Comparison of ENCODE assay signal across 30 mouse cellular contexts in genomic region chr2:76686986-76687385, GRCm38 (mm10). TPM values are rescaled to one million over a fixed set of nuclear protein-coding genes. Genes with fewer than 3 reads are reported as not detected.
DNase-seq lines count a peak whose midpoint lies in the region; ATAC-seq and TF ChIP-seq lines count a peak whose summit lies in the region.
"Had no signal": no experiment of that assay in that cellular context is flagged by ENCODE, and none has a peak within 500 bp of the region (broad histone marks: within the 10 kb centered on the region; RNA-seq: fewer than 3 reads in every experiment).

No protein-coding gene starts in this region.

- H3K79me2 ChIP-seq in myocyte (ENCODE audit: control insufficient read depth, insufficient read depth): no peaks in the 10 kb centered on the region

- no peak overlapping the region for H3K27ac ChIP-seq in embryonic facial prominence, embryonic 14.5 days (replicated peaks; ENCODE audit: low read depth, low read length)
- H3K27ac ChIP-seq in embryonic facial prominence, embryonic 10.5 days (replicated peaks): no peak overlapping the region
- no peak overlapping the region for H3K27ac ChIP-seq in limb, embryonic 12.5 days
- H3K27ac ChIP-seq in limb, embryonic 10.5 days: no peak overlapping the region
- H3K27ac ChIP-seq in forebrain, embryonic 10.5 days: no peak overlapping the region
- no peak overlapping the region for H3K27ac ChIP-seq in forebrain, embryonic 15.5 days (replicated peaks)
- H3K27ac ChIP-seq: hindbrain, embryonic 14.5 days; left cerebral cortex, adult 2 months; limb, embryonic 15.5 days; liver, embryonic 13.5 days had no signal

- H3K36me3 ChIP-seq in embryonic facial prominence, embryonic 14.5 days (ENCODE audit: control insufficient read depth, insufficient read depth, low read length): peaks cover 93% of the 10 kb centered on the region
- H3K36me3 ChIP-seq in embryonic facial prominence, embryonic 10.5 days (replicated peaks): peaks cover 91% of the 10 kb centered on the region
- peaks cover 89% of the 10 kb centered on the region for H3K36me3 ChIP-seq in limb, embryonic 12.5 days
- H3K36me3 ChIP-seq in limb, embryonic 10.5 days: peaks cover 92% of the 10 kb centered on the region
- peaks cover 23% of the 10 kb centered on the region for H3K36me3 ChIP-seq in myocyte (ENCODE audit: control insufficient read depth, insufficient read depth)
- H3K36me3 ChIP-seq in forebrain, embryonic 10.5 days (replicated peaks): peaks cover 93% of the 10 kb centered on the region
- H3K36me3 ChIP-seq in forebrain, embryonic 15.5 days: peaks cover 78% of the 10 kb centered on the region

- H3ac ChIP-seq in myocyte (ENCODE audit: control insufficient read depth, insufficient read length): no peak overlapping the region

- H3K9ac ChIP-seq in embryonic facial prominence, embryonic 14.5 days (ENCODE audit: low read depth, low read length): no peak overlapping the region
- no peak overlapping the region for H3K9ac ChIP-seq in limb, embryonic 12.5 days (replicated peaks)
- H3K9ac ChIP-seq in forebrain, embryonic 15.5 days (replicated peaks): no peak overlapping the region
- H3K9ac ChIP-seq: heart, embryonic 12.5 days; hindbrain, embryonic 14.5 days; limb, embryonic 15.5 days; liver, embryonic 13.5 days had no signal

- H3K4me2 ChIP-seq in embryonic facial prominence, embryonic 14.5 days (ENCODE audit: low read depth, low read length): no peak overlapping the region
- no peak overlapping the region for H3K4me2 ChIP-seq in limb, embryonic 12.5 days
- no peak overlapping the region for H3K4me2 ChIP-seq in myocyte (ENCODE audit: low read depth)
- H3K4me2 ChIP-seq in forebrain, embryonic 15.5 days (replicated peaks): no peak overlapping the region
- H3K4me2 ChIP-seq: heart, embryonic 12.5 days; hindbrain, embryonic 14.5 days; limb, embryonic 15.5 days; liver, embryonic 13.5 days had no signal

- 91% methylated on average over 3 of the region's 3 CpGs for WGBS in embryonic facial prominence, embryonic 14.5 days
- WGBS in embryonic facial prominence, embryonic 10.5 days: 93% methylated on average over 3 of the region's 3 CpGs
- WGBS in limb, embryonic 12.5 days: 92% methylated on average over 3 of the region's 3 CpGs
- 96% methylated on average over 3 of the region's 3 CpGs for WGBS in limb, embryonic 10.5 days
- 96% methylated on average over 3 of the region's 3 CpGs for WGBS in forebrain, embryonic 10.5 days
- WGBS in forebrain, embryonic 15.5 days: 96% methylated on average over 3 of the region's 3 CpGs

- H3K27me3 ChIP-seq in embryonic facial prominence, embryonic 14.5 days (replicated peaks; ENCODE audit: control insufficient read depth, insufficient read depth, low read length): no peaks in the 10 kb centered on the region
- no peaks in the 10 kb centered on the region for H3K27me3 ChIP-seq in embryonic facial prominence, embryonic 10.5 days (replicated peaks; ENCODE audit: low read depth, poor library complexity, severe bottlenecking)
- no peaks in the 10 kb centered on the region for H3K27me3 ChIP-seq in limb, embryonic 12.5 days
- no peaks in the 10 kb centered on the region for H3K27me3 ChIP-seq in limb, embryonic 10.5 days (ENCODE audit: low read depth, poor library complexity, severe bottlenecking)
- no peaks in the 10 kb centered on the region for H3K27me3 ChIP-seq in myocyte (ENCODE audit: control insufficient read depth, insufficient read depth, insufficient read length)
- H3K27me3 ChIP-seq in forebrain, embryonic 10.5 days (ENCODE audit: poor library complexity, severe bottlenecking): no peaks in the 10 kb centered on the region
- no peaks in the 10 kb centered on the region for H3K27me3 ChIP-seq in forebrain, embryonic 15.5 days
- H3K27me3 ChIP-seq: heart, embryonic 12.5 days; limb, embryonic 15.5 days; liver, embryonic 13.5 days had no signal

- ATAC-seq in embryonic facial prominence, embryonic 14.5 days (ENCODE audit: low read depth): peak; percentile 65; the same call in 1 of the 2 replicates
- ATAC-seq in limb, embryonic 12.5 days (ENCODE audit: insufficient number of reproducible peaks, insufficient read depth, low FRiP score, low TSS enrichment, low read depth): peak; percentile 68; the same call in 1 of the 2 replicates
- no peak for ATAC-seq in forebrain, embryonic 15.5 days (replicated peaks)
- ATAC-seq: forebrain, embryonic 14.5 days; intestine, postnatal 0 days; lung, postnatal 0 days had no signal

- H3K4me3 ChIP-seq in embryonic facial prominence, embryonic 14.5 days (ENCODE audit: low read depth, low read length): no peak overlapping the region
- no peak overlapping the region for H3K4me3 ChIP-seq in embryonic facial prominence, embryonic 10.5 days
- H3K4me3 ChIP-seq in limb, embryonic 12.5 days (replicated peaks): no peak overlapping the region
- no peak overlapping the region for H3K4me3 ChIP-seq in limb, embryonic 10.5 days
- no peak overlapping the region for H3K4me3 ChIP-seq in myocyte
- H3K4me3 ChIP-seq in forebrain, embryonic 10.5 days: no peak overlapping the region
- H3K4me3 ChIP-seq in forebrain, embryonic 15.5 days: no peak overlapping the region
- H3K4me3 ChIP-seq: heart, embryonic 12.5 days; left cerebral cortex, adult 2 months; limb, embryonic 15.5 days; liver, embryonic 13.5 days had no signal

- TF ChIP-seq POLR2A in myocyte (IDR thresholded peaks at IDR 0.05; ENCODE audit: insufficient read length, low read depth): no peak

- no peaks in the 10 kb centered on the region for H3K4me1 ChIP-seq in embryonic facial prominence, embryonic 14.5 days (ENCODE audit: control insufficient read depth, insufficient read depth, low read length)
- H3K4me1 ChIP-seq in embryonic facial prominence, embryonic 10.5 days: peaks cover 4% of the 10 kb centered on the region; the same call in 1 of the 2 replicates
- H3K4me1 ChIP-seq in limb, embryonic 12.5 days (replicated peaks): no peaks in the 10 kb centered on the region
- no peaks in the 10 kb centered on the region for H3K4me1 ChIP-seq in limb, embryonic 10.5 days
- H3K4me1 ChIP-seq in forebrain, embryonic 10.5 days: no peaks in the 10 kb centered on the region
- no peaks in the 10 kb centered on the region for H3K4me1 ChIP-seq in forebrain, embryonic 15.5 days
- H3K4me1 ChIP-seq: limb, embryonic 15.5 days had no signal

- DNase-seq in embryonic facial prominence, embryonic 14.5 days (ENCODE audit: low spot score): peak; percentile 32
- DNase-seq in embryonic facial prominence, embryonic 10.5 days (ENCODE audit: low spot score): no peak
- DNase-seq in limb, embryonic 10.5 days (ENCODE audit: low spot score): no peak
- no peak for DNase-seq in forebrain, embryonic 10.5 days (ENCODE audit: extremely low spot score, low spot score)
- no peak for DNase-seq in left cerebral cortex, adult 18-20 months (ENCODE audit: low spot score in 2 of 2)
- DNase-seq: adrenal gland, postnatal 14 days; cerebellum, adult 18-20 months; cerebellum, postnatal 14 days; gastrocnemius, postnatal 10 days; kidney, postnatal 25 days; liver, embryonic 13.5 days; lung, adult 18-20 months; lung, postnatal 4 days; midbrain, embryonic 14.5 days; right cerebral cortex, postnatal 4 days; thymus, postnatal 25 days had no signal

- H3K9me3 ChIP-seq in embryonic facial prominence, embryonic 14.5 days (ENCODE audit: control insufficient read depth, low read length): no peaks in the 10 kb centered on the region
- no peaks in the 10 kb centered on the region for H3K9me3 ChIP-seq in embryonic facial prominence, embryonic 10.5 days
- no peaks in the 10 kb centered on the region for H3K9me3 ChIP-seq in limb, embryonic 12.5 days
- no peaks in the 10 kb centered on the region for H3K9me3 ChIP-seq in limb, embryonic 10.5 days (replicated peaks)
- H3K9me3 ChIP-seq in forebrain, embryonic 10.5 days: no peaks in the 10 kb centered on the region
- H3K9me3 ChIP-seq in forebrain, embryonic 15.5 days: no peaks in the 10 kb centered on the region
- H3K9me3 ChIP-seq: heart, embryonic 12.5 days; limb, embryonic 15.5 days; liver, embryonic 13.5 days had no signal

RNA-seq across cellular contexts. Expression of gene Plekha3, which starts 11.9 kb away (rescaled TPM):
- 11.9 and 13.3 TPM in 2 replicates for polyA plus RNA-seq in embryonic facial prominence, embryonic 14.5 days (2014; fragmentation: Nextera tagmentation; extraction: Ambion mirVana)
- 12.0 TPM in 2 replicates for polyA plus RNA-seq in embryonic facial prominence, embryonic 10.5 days (2016; fragmentation: Nextera tagmentation; extraction: Ambion mirVana)
- polyA plus RNA-seq in limb, embryonic 12.5 days (2016; fragmentation: Nextera tagmentation; extraction: Ambion mirVana): 14.3 and 14.7 TPM in 2 replicates
- polyA plus RNA-seq in limb, embryonic 10.5 days (2016; fragmentation: Nextera tagmentation; extraction: Ambion mirVana): 12.4 and 12.6 TPM in 2 replicates
- 13.1 TPM for polyA plus RNA-seq in myocyte (2012; fragmentation: generic; extraction: Trizol)
- polyA plus RNA-seq in forebrain, embryonic 10.5 days (2016; fragmentation: Nextera tagmentation; extraction: Ambion mirVana): 5.6 and 6.2 TPM in 2 replicates
- 10 to 100 TPM; 39.9 to 43.4 TPM for total RNA-seq in left cerebral cortex, adult 18-20 months (2021)
- 12.7 and 13.6 TPM in 2 replicates for polyA plus RNA-seq in forebrain, embryonic 15.5 days (2015; fragmentation: Nextera tagmentation; extraction: Ambion mirVana)

RNA-seq across cellular contexts. Expression of gene Fkbp7, which starts 14.1 kb away (rescaled TPM):
- polyA plus RNA-seq in embryonic facial prominence, embryonic 14.5 days (2014; fragmentation: Nextera tagmentation; extraction: Ambion mirVana): 128 and 157 TPM in 2 replicates
- 18.9 and 24.6 TPM in 2 replicates for polyA plus RNA-seq in embryonic facial prominence, embryonic 10.5 days (2016; fragmentation: Nextera tagmentation; extraction: Ambion mirVana)
- polyA plus RNA-seq in limb, embryonic 12.5 days (2016; fragmentation: Nextera tagmentation; extraction: Ambion mirVana): 59.5 and 66.4 TPM in 2 replicates
- polyA plus RNA-seq in limb, embryonic 10.5 days (2016; fragmentation: Nextera tagmentation; extraction: Ambion mirVana): 22.0 and 31.4 TPM in 2 replicates
- polyA plus RNA-seq in myocyte (2012; fragmentation: generic; extraction: Trizol): 34.8 TPM
- polyA plus RNA-seq in forebrain, embryonic 10.5 days (2016; fragmentation: Nextera tagmentation; extraction: Ambion mirVana): 11.9 and 12.2 TPM in 2 replicates
- total RNA-seq in left cerebral cortex, adult 18-20 months (2021): 1 to 10 TPM; 5.0 to 5.8 TPM
- polyA plus RNA-seq in forebrain, embryonic 15.5 days (2015; fragmentation: Nextera tagmentation; extraction: Ambion mirVana): 11.8 and 12.0 TPM in 2 replicates

RNA-seq across cellular contexts. Expression of gene Pjvk, which starts 38.7 kb away (rescaled TPM):
- 0.56 TPM in 1 of 2 replicates, not detected in the other for polyA plus RNA-seq in embryonic facial prominence, embryonic 14.5 days (2014; fragmentation: Nextera tagmentation; extraction: Ambion mirVana)
- polyA plus RNA-seq in embryonic facial prominence, embryonic 10.5 days (2016; fragmentation: Nextera tagmentation; extraction: Ambion mirVana): 0.36 and 0.56 TPM in 2 replicates
- 0.61 and 0.90 TPM in 2 replicates for polyA plus RNA-seq in limb, embryonic 12.5 days (2016; fragmentation: Nextera tagmentation; extraction: Ambion mirVana)
- 0.65 and 1.0 TPM in 2 replicates for polyA plus RNA-seq in limb, embryonic 10.5 days (2016; fragmentation: Nextera tagmentation; extraction: Ambion mirVana)
- 0.04 TPM for polyA plus RNA-seq in myocyte (2012; fragmentation: generic; extraction: Trizol)
- 0.68 and 0.76 TPM in 2 replicates for polyA plus RNA-seq in forebrain, embryonic 10.5 days (2016; fragmentation: Nextera tagmentation; extraction: Ambion mirVana)
- not detected for total RNA-seq in left cerebral cortex, adult 18-20 months (2021)
- 0.51 and 0.91 TPM in 2 replicates for polyA plus RNA-seq in forebrain, embryonic 15.5 days (2015; fragmentation: Nextera tagmentation; extraction: Ambion mirVana)
- total RNA-seq: adrenal gland, postnatal 14 days; gastrocnemius, postnatal 10 days; granulocyte monocyte progenitor cell, adult 5-6 weeks; hematopoietic stem cell, adult 5-6 weeks; left cerebral cortex, adult 2 months; monocyte, adult 5-6 weeks; neutrophil, adult 5-6 weeks had no signal
- polyA plus RNA-seq: heart, embryonic 12.5 days; liver, embryonic 13.5 days had no signal

RNA-seq across cellular contexts. Expression of gene Prkra, which starts 39.2 kb away (rescaled TPM):
- 52.8 and 61.0 TPM in 2 replicates for polyA plus RNA-seq in embryonic facial prominence, embryonic 14.5 days (2014; fragmentation: Nextera tagmentation; extraction: Ambion mirVana)
- polyA plus RNA-seq in embryonic facial prominence, embryonic 10.5 days (2016; fragmentation: Nextera tagmentation; extraction: Ambion mirVana): 84.4 and 85.0 TPM in 2 replicates
- polyA plus RNA-seq in limb, embryonic 12.5 days (2016; fragmentation: Nextera tagmentation; extraction: Ambion mirVana): 82.8 and 86.5 TPM in 2 replicates
- 76.4 and 91.0 TPM in 2 replicates for polyA plus RNA-seq in limb, embryonic 10.5 days (2016; fragmentation: Nextera tagmentation; extraction: Ambion mirVana)
- 15.3 TPM for polyA plus RNA-seq in myocyte (2012; fragmentation: generic; extraction: Trizol)
- 74.9 and 79.6 TPM in 2 replicates for polyA plus RNA-seq in forebrain, embryonic 10.5 days (2016; fragmentation: Nextera tagmentation; extraction: Ambion mirVana)
- 10 to 100 TPM; 17.1 to 18.9 TPM for total RNA-seq in left cerebral cortex, adult 18-20 months (2021)
- polyA plus RNA-seq in forebrain, embryonic 15.5 days (2015; fragmentation: Nextera tagmentation; extraction: Ambion mirVana): 86.9 and 90.8 TPM in 2 replicates
